Mouse (Mus musculus): ENCODE results near the gene Cntn1.

The Cntn1 gene

GRCm38 (mm10) chr15:92050996-92051352 lies at the start of gene Cntn1:
Gene Cntn1, plus strand, starts transcription at chr15:92051165.
- DNase-seq = peak; percentile 81

GRCm38 (mm10) chr15:92001431-92001830 lies 49.5 kb upstream of the Cntn1 start:
- DNase-seq = no peak

- no peak for DNase-seq
Observed at GRCm38 (mm10) chr15:92012165-92013083, 38.5 kb upstream of the Cntn1 start.

- no peak for DNase-seq
Observed at GRCm38 (mm10) chr15:92034111-92034510, 16.9 kb upstream of the Cntn1 start.

GRCm38 (mm10) chr15:92042538-92042937 lies 8.4 kb upstream of the Cntn1 start:
- DNase-seq = no peak

GRCm38 (mm10) chr15:92046042-92046441 lies 4.9 kb upstream of the Cntn1 start:
- peak; percentile 10 for DNase-seq

GRCm38 (mm10) chr15:92048031-92048430 lies 2.9 kb upstream of the Cntn1 start:
- no peak for DNase-seq

- no peak for DNase-seq
Observed at GRCm38 (mm10) chr15:92048531-92048930, 2.4 kb upstream of the Cntn1 start.

- DNase-seq = peak; percentile 62
Observed at GRCm38 (mm10) chr15:92051353-92052132, 578 bp downstream of the Cntn1 start.

GRCm38 (mm10) chr15:92052133-92052463 lies 1.1 kb downstream of the Cntn1 start:
- DNase-seq = peak; percentile 46

- no peak for DNase-seq
Observed at GRCm38 (mm10) chr15:92057553-92057952, 6.6 kb downstream of the Cntn1 start.

GRCm38 (mm10) chr15:92060986-92061385 lies 10.0 kb downstream of the Cntn1 start:
- DNase-seq = no peak

- DNase-seq = no peak
Observed at GRCm38 (mm10) chr15:92079416-92079815, 28.5 kb downstream of the Cntn1 start.

- no peak for DNase-seq
Observed at GRCm38 (mm10) chr15:92085876-92086275, 34.9 kb downstream of the Cntn1 start.

- DNase-seq = no peak
Observed at GRCm38 (mm10) chr15:92087691-92088286, 36.8 kb downstream of the Cntn1 start.

- no peak for DNase-seq
Observed at GRCm38 (mm10) chr15:92090787-92091186, 39.8 kb downstream of the Cntn1 start.

GRCm38 (mm10) chr15:92092041-92092440 lies 41.1 kb downstream of the Cntn1 start:
- no peak for DNase-seq

GRCm38 (mm10) chr15:92099410-92100174 lies 48.6 kb downstream of the Cntn1 start:
- DNase-seq = no peak

GRCm38 (mm10) chr15:92101956-92102355 lies 51.0 kb downstream of the Cntn1 start:
- DNase-seq = no peak

GRCm38 (mm10) chr15:92112455-92112854 lies 61.5 kb downstream of the Cntn1 start:
- no peak for DNase-seq

- DNase-seq = no peak
Observed at GRCm38 (mm10) chr15:92132936-92133335, 82.0 kb downstream of the Cntn1 start.

- no peak for DNase-seq
Observed at GRCm38 (mm10) chr15:92134254-92134653, 83.3 kb downstream of the Cntn1 start.

- no peak for DNase-seq
Observed at GRCm38 (mm10) chr15:92137026-92137425, 86.1 kb downstream of the Cntn1 start.
